Mouse (Mus musculus) brain, embryonic 14.5 days (tissue): ENCODE measurements around the gene Vmn1r192.
"Not testable (repeated sequence)": the region's sequence is repeated elsewhere in the genome, so short reads cannot be mapped to it uniquely, and the experiment has no call there.

ENCODE experiments used
- CTCF ChIP-seq: fragments of 200-500 bp; IDR thresholded peaks from 2 replicates; pipeline ENCODE4 v1.5.1; 2012; ENCODE audit warnings: inconsistent platforms, mild to moderate bottlenecking, moderate library complexity, borderline replicate concordance; ENCODE audit not compliant: insufficient read depth, insufficient read length; ENCODE audit errors: extremely low read depth
- POLR2A ChIP-seq: fragments of 200-500 bp; IDR thresholded peaks from 2 replicates; pipeline ENCODE4 v1.6.1; 2012; ENCODE audit warnings: mild to moderate bottlenecking, inconsistent platforms, borderline replicate concordance; ENCODE audit not compliant: poor library complexity, insufficient read depth, insufficient read length, severe bottlenecking; ENCODE audit errors: extremely low read depth

- TF ChIP-seq CTCF, POLR2A: not testable (repeated sequence)
Measured at GRCm38 (mm10) chr13:22136495-22137293, 54.2 kb downstream of the Vmn1r192 start.
